Mouse (Mus musculus) CH12.LX (cell line): ENCODE measurements around the gene Tmem205. TPM values are rescaled to one million over a fixed set of nuclear protein-coding genes. Genes with fewer than 3 reads are reported as not detected.

ENCODE experiments used
- DNase-seq: peaks from one replicate; pipeline ENCODE4 v3.0.0-alpha.2; 2013; ENCODE audit errors: extremely low read depth
- H3K27ac ChIP-seq: 2 replicates; pipeline ENCODE4 v1.5.1; 2012; ENCODE audit warnings: low read depth, mild to moderate bottlenecking, control low read depth, moderate library complexity; ENCODE audit not compliant: insufficient read depth
- H3K27me3 ChIP-seq: replicated peaks from 2 replicates; pipeline ENCODE3; 2012; ENCODE audit warnings: inconsistent platforms
- H3K36me3 ChIP-seq, 2 experiments: replicated peaks in 1 of 2; 2 replicates each; pipeline versions ENCODE3 to v1.6.1; 2012; ENCODE audit warnings: inconsistent platforms in 1 of 2, low read length in 1 of 2, mild to moderate bottlenecking in 1 of 2, mixed read lengths in 1 of 2, moderate library complexity in 1 of 2; ENCODE audit not compliant: control insufficient read depth in 1 of 2, insufficient read depth in 1 of 2
- H3K4me1 ChIP-seq, 2 experiments: 2 replicates each; pipeline ENCODE4 v1.6.1; 2012; ENCODE audit warnings: inconsistent platforms in 1 of 2, moderate library complexity in 1 of 2; ENCODE audit not compliant: insufficient read depth in 2 of 2, control insufficient read depth in 1 of 2
- H3K4me2 ChIP-seq: 2 replicates; pipeline ENCODE4 v1.6.1; 2012; ENCODE audit warnings: low read depth, mild to moderate bottlenecking, control low read depth; ENCODE audit not compliant: poor library complexity, insufficient read depth, severe bottlenecking
- H3K4me3 ChIP-seq, 3 experiments: fragments of 150-350 bp in 1 of 3; sonication (generic) in 1 of 3; replicated peaks in 1 of 3; 2 replicates each; pipeline versions ENCODE3 to v1.5.1; 2011 to 2012; ENCODE audit warnings: low read depth in 2 of 3, low read length in 2 of 3, mild to moderate bottlenecking in 2 of 3, moderate library complexity in 2 of 3, control low read depth in 1 of 3, improper control_type of control experiment in 1 of 3, inconsistent platforms in 1 of 3, mixed read lengths in 1 of 3; ENCODE audit not compliant: poor library complexity in 1 of 3
- H3K79me2 ChIP-seq: replicated peaks from 2 replicates; pipeline ENCODE4 v1.6.1; 2012; ENCODE audit warnings: mild to moderate bottlenecking, moderate library complexity; ENCODE audit not compliant: control insufficient read depth, poor library complexity, insufficient read depth, severe bottlenecking; ENCODE audit errors: extremely low read depth
- H3K9ac ChIP-seq: 2 replicates; pipeline ENCODE4 v1.6.1; 2012; ENCODE audit warnings: low read depth, mild to moderate bottlenecking, control low read depth, moderate library complexity; ENCODE audit not compliant: insufficient read depth
- H3K9me3 ChIP-seq: replicated peaks from 2 replicates; pipeline ENCODE3; 2012; ENCODE audit warnings: low read length, inconsistent platforms, mixed read lengths
- E2F4 ChIP-seq: IDR thresholded peaks from 2 replicates; pipeline ENCODE4 v1.6.1; 2011; ENCODE audit warnings: low read depth, low read length, improper control_type of control experiment; ENCODE audit not compliant: insufficient replicate concordance
- ETS1 ChIP-seq: conservative IDR thresholded peaks from 2 replicates; pipeline ENCODE4 v1.6.1; 2012; ENCODE audit warnings: low read depth, mild to moderate bottlenecking, inconsistent platforms, low read length, improper control_type of control experiment, moderate library complexity
- GABPA ChIP-seq: IDR thresholded peaks from 2 replicates; pipeline ENCODE4 v1.6.1; 2012; ENCODE audit warnings: low read depth, low read length, improper control_type of control experiment, inconsistent platforms; ENCODE audit not compliant: insufficient replicate concordance
- IRF4 ChIP-seq: IDR thresholded peaks from 2 replicates; pipeline ENCODE4 v1.6.1; 2014; ENCODE audit warnings: low read depth, mild to moderate bottlenecking, inconsistent platforms, low read length, improper control_type of control experiment
- JUND ChIP-seq: conservative IDR thresholded peaks from 2 replicates; pipeline ENCODE4 v1.6.1; 2011; ENCODE audit warnings: low read depth, low read length, improper control_type of control experiment
- KAT2A ChIP-seq: IDR thresholded peaks from 2 replicates; pipeline ENCODE4 v1.6.1; 2012; ENCODE audit warnings: low read length, improper control_type of control experiment, inconsistent platforms; ENCODE audit not compliant: insufficient replicate concordance
- MAFK ChIP-seq: IDR thresholded peaks from 2 replicates; pipeline ENCODE4 v1.6.1; 2011; ENCODE audit warnings: low read length, improper control_type of control experiment; ENCODE audit not compliant: insufficient replicate concordance
- MAX ChIP-seq: IDR thresholded peaks from 2 replicates; pipeline ENCODE4 v1.6.1; 2011; ENCODE audit warnings: low read length, improper control_type of control experiment
- MAZ ChIP-seq: IDR thresholded peaks from 2 replicates; pipeline ENCODE4 v1.6.1; 2012; ENCODE audit warnings: low read depth, mild to moderate bottlenecking, inconsistent platforms, low read length, improper control_type of control experiment, moderate library complexity
- MYC ChIP-seq: IDR thresholded peaks from 2 replicates; pipeline ENCODE4 v1.6.1; 2011; ENCODE audit warnings: low read depth, mild to moderate bottlenecking, improper control_type of control experiment, low read length
- NRF1 ChIP-seq: IDR thresholded peaks from 2 replicates; pipeline ENCODE4 v1.6.1; 2014; ENCODE audit warnings: low read depth, mild to moderate bottlenecking, inconsistent platforms, low read length, improper control_type of control experiment, moderate library complexity
- PAX5 ChIP-seq: IDR thresholded peaks from 2 replicates; pipeline ENCODE4 v1.6.1; 2012; ENCODE audit warnings: low read length, inconsistent platforms, mixed read lengths
- POLR2A ChIP-seq: IDR thresholded peaks from 2 replicates; pipeline ENCODE4 v1.6.1; 2011; ENCODE audit warnings: low read depth, mild to moderate bottlenecking, improper control_type of control experiment, low read length
- RAD21 ChIP-seq: IDR thresholded peaks from 2 replicates; pipeline ENCODE4 v1.6.1; 2011; ENCODE audit warnings: low read depth, mild to moderate bottlenecking, low read length, improper control_type of control experiment, moderate library complexity
- RCOR1 ChIP-seq: conservative IDR thresholded peaks from 2 replicates; pipeline ENCODE4 v1.6.1; 2012; ENCODE audit warnings: low read depth, mild to moderate bottlenecking, inconsistent platforms, low read length, improper control_type of control experiment
- TBP ChIP-seq: conservative IDR thresholded peaks from 2 replicates; pipeline ENCODE4 v1.6.1; 2011; ENCODE audit warnings: low read depth, low read length, improper control_type of control experiment
- TCF12 ChIP-seq: IDR thresholded peaks from 2 replicates; pipeline ENCODE4 v1.6.1; 2014; ENCODE audit warnings: low read depth, mild to moderate bottlenecking, inconsistent platforms, low read length, improper control_type of control experiment
- USF1 ChIP-seq: IDR thresholded peaks from 2 replicates; pipeline ENCODE4 v1.6.1; 2014; ENCODE audit warnings: low read depth, mild to moderate bottlenecking, inconsistent platforms, low read length, improper control_type of control experiment
- USF2 ChIP-seq: conservative IDR thresholded peaks from 2 replicates; pipeline ENCODE4 v1.6.1; 2011; ENCODE audit warnings: low read depth, low read length, improper control_type of control experiment
- ZKSCAN1 ChIP-seq: IDR thresholded peaks from 2 replicates; pipeline ENCODE4 v1.6.1; 2012; ENCODE audit warnings: low read depth, inconsistent platforms, low read length, improper control_type of control experiment, borderline replicate concordance
- dilution Hi-C: fragments of 300-500 bp; cut with MboI; formaldehyde crosslinking; loops from 2 replicates; pipeline ENCODE4 v1.14.3; 2020; ENCODE audit warnings: low sequenced_read_pairs; ENCODE audit not compliant: extremely low pct_unique_long_range_greater_than_20kb, extremely low pct_ligation_motif_present
- in situ Hi-C: fragments of 300-500 bp; cut with MboI; formaldehyde crosslinking; loops from 3 replicates; pipeline ENCODE4 v1.14.3; 2019; ENCODE audit warnings: low sequenced_read_pairs, low pct_ligation_motif_present, low pct_unique_long_range_greater_than_20kb, mixed read lengths
- polyA plus RNA-seq: library from polyadenylated mRNA; unstranded; fragments of >175 nt; gene quantifications from 2 replicates; pipeline ENCODE4 v1.2.1, GENCODE M21; 2012; ENCODE audit warnings: low read depth; ENCODE audit not compliant: insufficient read length
- total RNA-seq, 2 experiments: library from RNA; depleted of rRNA; stranded (reverse); fragments of 300-350 nt in 1 of 2; fragments of >200 nt in 1 of 2; gene quantifications; 2 replicates each; pipeline ENCODE4 v1.2.3; 2012 to 2014

Tmem205 gene
- total and polyA plus RNA-seq, 3 experiments: 0.87 to 2.9 (median 2.9) TPM

DNA sequence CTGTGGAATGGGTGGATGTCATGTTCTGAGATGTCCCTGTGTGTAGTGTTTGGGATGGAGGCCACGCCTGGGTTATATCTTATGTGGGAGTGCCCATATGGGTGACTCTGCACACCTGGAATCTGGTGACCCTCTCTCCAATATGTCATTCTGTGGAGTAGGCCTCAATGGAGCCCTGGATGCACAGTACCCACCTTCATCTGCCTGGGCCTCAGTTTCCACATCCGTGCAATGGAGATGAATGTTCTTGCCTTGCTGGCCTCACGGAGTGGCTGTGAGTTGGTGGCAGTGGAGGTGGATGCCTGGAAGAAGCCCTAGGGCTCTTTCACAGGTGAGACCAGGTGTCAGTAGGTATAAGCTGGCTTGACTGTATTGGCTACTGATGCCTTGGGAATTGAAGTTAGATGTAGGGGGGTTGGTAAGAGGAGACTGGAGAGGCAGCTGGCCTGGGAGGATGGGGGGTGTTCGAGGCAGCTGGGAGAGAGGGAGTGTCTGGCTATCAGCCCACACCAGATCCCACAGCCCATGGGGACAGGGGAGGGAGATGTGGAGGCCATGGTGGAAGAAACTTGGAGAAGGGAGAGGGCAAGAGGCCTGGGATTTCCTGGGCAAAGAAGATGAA, 11.0 kb upstream of the Tmem205 start:
- no peak overlapping the region for H3K4me3 ChIP-seq
- H3K9me3 ChIP-seq: peaks cover 4% of the 10 kb centered on the region
- dilution Hi-C loops (no loop called here), in situ Hi-C loops (no loop called here)
- H3K27me3 ChIP-seq: peaks cover 59% of the 10 kb centered on the region
- DNase-seq: no peak
- H3K79me2 ChIP-seq: no peaks in the 10 kb centered on the region
- TF ChIP-seq IRF4: no peak
- TF ChIP-seq MAX: no peak
- TF ChIP-seq TCF12: no peak
- no peaks in the 10 kb centered on the region for H3K4me1 ChIP-seq
- H3K27ac ChIP-seq: no peak overlapping the region
- H3K36me3 ChIP-seq: no peaks in the 10 kb centered on the region
- H3K9ac ChIP-seq: no peak overlapping the region
- H3K4me2 ChIP-seq: no peak overlapping the region

DNA sequence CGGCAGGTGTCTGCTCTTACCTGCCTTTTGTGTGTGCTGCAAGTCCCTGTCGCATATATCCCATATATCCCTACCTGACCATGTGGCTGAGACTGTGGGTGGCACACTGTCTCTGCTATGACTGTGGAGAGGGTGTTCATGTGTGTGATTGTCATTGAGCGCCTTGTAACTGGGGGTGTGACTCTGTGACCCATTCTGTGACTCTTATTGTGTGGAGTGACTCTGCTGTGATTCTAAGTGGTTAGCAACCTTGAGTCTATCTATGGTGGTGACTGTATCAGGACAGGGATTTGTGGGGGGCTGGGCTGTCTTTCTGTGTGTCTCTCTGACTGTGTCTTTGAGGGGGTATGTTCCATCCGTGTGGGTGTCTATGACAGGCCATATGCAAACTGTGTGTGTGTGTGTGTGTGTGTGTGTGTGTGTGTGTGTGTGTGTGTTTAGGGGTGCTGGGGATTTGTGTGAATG, 10.4 kb upstream of the Tmem205 start:
- Histone ChIP-seq H3K4me3 (no peak overlapping the region), H3K4me2 (no peak overlapping the region), H3K79me2 (no peaks in the 10 kb centered on the region), H3K9ac (no peak overlapping the region), H3K36me3 (no peaks in the 10 kb centered on the region), H3K27me3 (peaks cover 65% of the 10 kb centered on the region), H3K4me1 (no peaks in the 10 kb centered on the region), H3K9me3 (peaks cover 4% of the 10 kb centered on the region), H3K27ac (no peak overlapping the region)
- TF ChIP-seq NRF1 (no peak), USF2 (no peak), JUND (no peak), MAFK (no peak), RCOR1 (no peak), RAD21 (no peak), USF1 (no peak), GABPA (no peak), MAZ (no peak), ETS1 (no peak), E2F4 (no peak), ZKSCAN1 (no peak), PAX5 (no peak), KAT2A (no peak), TBP (no peak), MYC (no peak), POLR2A (no peak)
- DNase-seq: no peak
- dilution Hi-C loops (no loop called here), in situ Hi-C loops (no loop called here)
